Mouse (Mus musculus) ovary, postnatal 10 days (tissue): ENCODE measurements around the gene Got2.

Experiments
- DNase-seq: peaks from one replicate; pipeline ENCODE4 v3.0.0; 2022; ENCODE audit warnings: low spot score

Got2 gene

GRCm38 (mm10) chr8:95888285-95889136 is at the start of gene Got2:
Gene Got2 (minus strand): TSS chr8:95888547.
- peak; percentile 71 for DNase-seq

- DNase-seq = no peak
These were observed 44.5 kb upstream of the Got2 start for GRCm38 (mm10) chr8:95932841-95933240.

- DNase-seq = no peak
These were observed 41.5 kb upstream of the Got2 start for GRCm38 (mm10) chr8:95929821-95930220.

GRCm38 (mm10) chr8:95916106-95916505 is 27.8 kb upstream of the Got2 start:
- no peak for DNase-seq

GRCm38 (mm10) chr8:95914905-95915643 is 26.7 kb upstream of the Got2 start:
- peak; percentile 45 for DNase-seq

- DNase-seq = no peak
These were observed 22.9 kb upstream of the Got2 start for GRCm38 (mm10) chr8:95911240-95911639.

- DNase-seq = no peak
These were observed 19.5 kb upstream of the Got2 start for GRCm38 (mm10) chr8:95907885-95908284.

- no peak for DNase-seq
These were observed 18.4 kb upstream of the Got2 start for GRCm38 (mm10) chr8:95906738-95907137.

- no peak for DNase-seq
These were observed 13.5 kb upstream of the Got2 start for GRCm38 (mm10) chr8:95901864-95902263.

- no peak for DNase-seq
These were observed 5.4 kb upstream of the Got2 start for GRCm38 (mm10) chr8:95893701-95894100.

- peak; percentile 55 for DNase-seq
These were observed 616 bp downstream of the Got2 start for GRCm38 (mm10) chr8:95887578-95888284.

- no peak for DNase-seq
These were observed 1.4 kb downstream of the Got2 start for GRCm38 (mm10) chr8:95886647-95887577.

- DNase-seq = no peak
These were observed 2.4 kb downstream of the Got2 start for GRCm38 (mm10) chr8:95885966-95886365.

- no peak for DNase-seq
These were observed 3.0 kb downstream of the Got2 start for GRCm38 (mm10) chr8:95885271-95885841.

GRCm38 (mm10) chr8:95884491-95884890 is 3.9 kb downstream of the Got2 start:
- DNase-seq = no peak

- DNase-seq = no peak
These were observed 6.2 kb downstream of the Got2 start for GRCm38 (mm10) chr8:95882191-95882590.

- no peak for DNase-seq
These were observed 6.8 kb downstream of the Got2 start for GRCm38 (mm10) chr8:95881576-95881975.

- DNase-seq = no peak
These were observed 8.5 kb downstream of the Got2 start for GRCm38 (mm10) chr8:95879823-95880222.

GRCm38 (mm10) chr8:95878176-95878962 is 10.0 kb downstream of the Got2 start:
- DNase-seq = no peak

- no peak for DNase-seq
These were observed 13.1 kb downstream of the Got2 start for GRCm38 (mm10) chr8:95875270-95875669.
